Mouse (Mus musculus) C2C12 (cell line): ENCODE results near the gene Gigyf1. TPM values are rescaled to one million over a fixed set of nuclear protein-coding genes. Genes with fewer than 3 reads are reported as not detected.

Experiments used
- H3K27me3 ChIP-seq: one replicate; pipeline ENCODE4 v1.6.1; 2011; ENCODE audit not compliant: control insufficient read depth, insufficient read depth, insufficient read length
- H3K36me3 ChIP-seq: one replicate; pipeline ENCODE4 v1.6.1; 2011; ENCODE audit not compliant: control insufficient read depth, insufficient read depth
- H3K4me3 ChIP-seq: one replicate; pipeline ENCODE4 v1.5.1; 2011; ENCODE audit warnings: mild to moderate bottlenecking, control low read depth; ENCODE audit not compliant: poor library complexity, insufficient read depth, severe bottlenecking
- H3K79me2 ChIP-seq: one replicate; pipeline ENCODE4 v1.6.1; 2011; ENCODE audit not compliant: control insufficient read depth, insufficient read depth
- H3K79me3 ChIP-seq: one replicate; pipeline ENCODE4 v1.6.1; 2011; ENCODE audit warnings: low read depth, control low read depth
- H3ac ChIP-seq: one replicate; pipeline ENCODE3; 2011; ENCODE audit warnings: low read depth; ENCODE audit not compliant: control insufficient read depth, insufficient read length
- CEBPB ChIP-seq: IDR thresholded peaks from one replicate; pipeline ENCODE4 v1.6.1; 2011; ENCODE audit warnings: low read depth, mild to moderate bottlenecking, control low read depth, moderate library complexity
- CTCF ChIP-seq: IDR thresholded peaks from one replicate; pipeline ENCODE4 v1.5.1; 2011; ENCODE audit not compliant: control insufficient read depth, insufficient read depth, insufficient read length
- FOSL1 ChIP-seq: IDR thresholded peaks from one replicate; pipeline ENCODE4 v1.8.0; 2011; ENCODE audit warnings: mild to moderate bottlenecking, low read length; ENCODE audit not compliant: poor library complexity, insufficient read depth, severe bottlenecking
- MAX ChIP-seq: IDR thresholded peaks from one replicate; pipeline ENCODE4 v1.6.1; 2011; ENCODE audit warnings: mild to moderate bottlenecking, control low read depth
- MYOD1 ChIP-seq: IDR thresholded peaks from one replicate; pipeline ENCODE4 v1.6.1; 2011; ENCODE audit warnings: low read depth; ENCODE audit not compliant: control insufficient read depth, insufficient read length
- MYOG ChIP-seq: IDR thresholded peaks from one replicate; pipeline ENCODE4 v1.6.1; 2011; ENCODE audit not compliant: control insufficient read depth, insufficient read length; ENCODE audit errors: extremely low read depth
- USF1 ChIP-seq: IDR thresholded peaks from one replicate; pipeline ENCODE4 v1.6.1; 2011; ENCODE audit warnings: low read depth, mild to moderate bottlenecking, control low read depth, moderate library complexity
- polyA plus RNA-seq: library from polyadenylated mRNA; unstranded; fragments of >200 nt; fragmentation: generic; extraction: Trizol; gene quantifications from one replicate; pipeline ENCODE4 v1.2.1, GENCODE M21; 2012; ENCODE audit warnings: missing spikeins

Gigyf1 gene
- polyA plus RNA-seq, 1 experiment = 6.9 TPM

- Histone ChIP-seq H3K79me3 (no peaks in the 10 kb centered on the region), H3K79me2 (peaks cover 15% of the 10 kb centered on the region), H3K27me3 (no peaks in the 10 kb centered on the region), H3ac (no peak overlapping the region), H3K36me3 (peaks cover 59% of the 10 kb centered on the region), H3K4me3 (no peak overlapping the region)
- no peak for TF ChIP-seq CTCF
- no peak for TF ChIP-seq MYOD1
- no peak for TF ChIP-seq CEBPB
- no peak for TF ChIP-seq MAX
- no peak for TF ChIP-seq USF1
- TF ChIP-seq MYOG = no peak
- TF ChIP-seq FOSL1 = no peak
Measured at GRCm38 (mm10) chr5:137524671-137525070, 6.3 kb downstream of the Gigyf1 start.

- Histone ChIP-seq H3K4me3 (no peak overlapping the region), H3K79me3 (peaks cover 4% of the 10 kb centered on the region), H3K36me3 (peaks cover 63% of the 10 kb centered on the region), H3K27me3 (no peaks in the 10 kb centered on the region), H3K79me2 (peaks cover 24% of the 10 kb centered on the region), H3ac (no peak overlapping the region)
- TF ChIP-seq USF1 = no peak
- no peak for TF ChIP-seq MYOD1
- no peak for TF ChIP-seq CEBPB
- no peak for TF ChIP-seq MYOG
- no peak for TF ChIP-seq MAX
- TF ChIP-seq CTCF = no peak
- no peak for TF ChIP-seq FOSL1
Measured at GRCm38 (mm10) chr5:137525511-137525910, 7.2 kb downstream of the Gigyf1 start.

DNA sequence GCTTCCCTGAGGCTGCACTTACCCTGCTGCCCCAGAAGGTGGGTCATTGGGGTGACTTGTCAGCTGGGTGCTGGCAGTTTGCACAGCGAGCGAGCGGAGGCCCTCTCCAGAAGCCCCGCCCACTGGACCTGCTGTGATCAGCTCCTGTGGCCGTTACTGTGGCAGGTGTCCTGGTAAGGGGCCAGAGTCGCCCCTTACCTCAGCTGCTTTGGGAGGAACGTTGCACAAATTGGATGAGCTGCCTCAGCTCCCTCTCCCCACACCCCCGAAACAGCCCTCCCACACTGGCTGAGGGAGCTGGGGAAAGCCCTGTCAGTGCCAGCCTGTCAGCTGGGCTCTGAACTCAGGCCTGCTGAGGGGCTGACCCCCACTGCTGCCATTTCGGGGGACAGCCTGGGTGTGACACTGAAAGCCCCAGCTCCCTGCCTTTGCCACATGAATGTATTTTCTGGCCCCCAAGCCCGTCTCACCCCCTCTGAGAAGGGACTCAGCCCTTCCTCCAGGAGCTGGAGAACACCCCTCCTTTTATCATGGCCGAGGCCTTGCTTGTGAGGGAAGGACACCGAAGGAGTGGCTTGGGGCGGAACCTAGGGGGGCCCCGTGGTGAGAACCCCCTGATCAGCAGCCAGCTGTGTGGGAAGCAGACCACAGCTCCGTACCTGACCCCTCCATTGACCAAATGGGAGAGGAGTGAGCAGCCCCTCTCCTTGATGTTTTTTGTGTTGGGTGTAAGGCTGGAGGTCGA, 8.0 kb downstream of the Gigyf1 start:
- TF ChIP-seq MAX (no peak), USF1 (no peak), CEBPB (no peak)
- peaks cover 59% of the 10 kb centered on the region for H3K36me3 ChIP-seq
- no peak overlapping the region for H3ac ChIP-seq
- H3K27me3 ChIP-seq = no peaks in the 10 kb centered on the region
- peaks cover 11% of the 10 kb centered on the region for H3K79me3 ChIP-seq
- H3K79me2 ChIP-seq = peaks cover 32% of the 10 kb centered on the region
- H3K4me3 ChIP-seq = no peak overlapping the region

GRCm38 (mm10) chr5:137527413-137527812, 9.1 kb downstream of the Gigyf1 start:
- peaks cover 51% of the 10 kb centered on the region for H3K36me3 ChIP-seq
- no peaks in the 10 kb centered on the region for H3K27me3 ChIP-seq
- H3ac ChIP-seq = no peak overlapping the region
- H3K79me2 ChIP-seq = peaks cover 43% of the 10 kb centered on the region
- H3K79me3 ChIP-seq = peaks cover 21% of the 10 kb centered on the region
- H3K4me3 ChIP-seq = no peak overlapping the region
- TF ChIP-seq MYOD1 = no peak
- no peak for TF ChIP-seq MYOG
- TF ChIP-seq FOSL1 = no peak
- no peak for TF ChIP-seq USF1
- no peak for TF ChIP-seq CTCF
- no peak for TF ChIP-seq CEBPB
- no peak for TF ChIP-seq MAX

GRCm38 (mm10) chr5:137528247-137528968, 10.1 kb downstream of the Gigyf1 start:
- TF ChIP-seq MYOG (no peak), USF1 (no peak), MYOD1 (no peak), CEBPB (no peak), MAX (no peak), CTCF (no peak), FOSL1 (no peak)
- H3K79me3 ChIP-seq = peaks cover 24% of the 10 kb centered on the region
- peaks cover 51% of the 10 kb centered on the region for H3K36me3 ChIP-seq
- H3ac ChIP-seq = no peak overlapping the region
- H3K27me3 ChIP-seq = no peaks in the 10 kb centered on the region
- peaks cover 48% of the 10 kb centered on the region for H3K79me2 ChIP-seq
- H3K4me3 ChIP-seq = no peak overlapping the region
